Mouse (Mus musculus) C2C12 (cell line): Measurements from ENCODE around the gene Gm11077.

ENCODE experiments used
- CEBPB ChIP-seq: IDR thresholded peaks from one replicate; pipeline ENCODE4 v1.6.1; 2011; ENCODE audit warnings: low read depth, mild to moderate bottlenecking, control low read depth, moderate library complexity
- CTCF ChIP-seq: IDR thresholded peaks from one replicate; pipeline ENCODE4 v1.5.1; 2011; ENCODE audit not compliant: control insufficient read depth, insufficient read depth, insufficient read length
- MYOD1 ChIP-seq: IDR thresholded peaks from one replicate; pipeline ENCODE4 v1.6.1; 2011; ENCODE audit warnings: low read depth; ENCODE audit not compliant: control insufficient read depth, insufficient read length
- MYOG ChIP-seq: IDR thresholded peaks from one replicate; pipeline ENCODE4 v1.6.1; 2011; ENCODE audit not compliant: control insufficient read depth, insufficient read length; ENCODE audit errors: extremely low read depth
- USF1 ChIP-seq: IDR thresholded peaks from one replicate; pipeline ENCODE4 v1.6.1; 2011; ENCODE audit warnings: low read depth, mild to moderate bottlenecking, control low read depth, moderate library complexity

DNA sequence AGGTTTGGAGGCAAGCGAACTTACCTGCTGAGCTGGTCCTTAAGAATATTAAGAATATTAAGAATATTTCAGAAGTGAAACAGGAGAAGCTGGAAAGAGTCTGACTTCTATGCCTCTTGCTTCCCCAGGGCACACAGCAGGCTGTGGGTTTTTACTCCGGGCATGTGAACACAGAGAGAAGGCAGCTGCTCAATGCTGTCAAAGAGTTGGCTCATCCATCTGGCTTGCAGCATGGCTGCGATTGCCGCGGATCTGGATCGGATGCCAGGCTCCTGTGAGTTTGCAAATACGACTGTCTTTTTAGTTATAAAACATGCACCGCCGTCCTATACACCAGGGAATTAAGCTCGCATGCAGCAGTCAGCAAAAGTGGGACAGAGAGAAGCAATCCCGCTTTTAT, 31.1 kb upstream of the Gm11077 start:
- TF ChIP-seq CTCF (no peak), USF1 (no peak), MYOD1 (no peak), CEBPB (no peak), MYOG (no peak)
